Mouse (Mus musculus): ENCODE data around the gene Trio. TPM values are rescaled to one million over a fixed set of nuclear protein-coding genes. Genes with fewer than 3 reads are reported as not detected.

Trio gene
- polyA plus RNA-seq, 1 experiment, result 12.0 TPM

DNA sequence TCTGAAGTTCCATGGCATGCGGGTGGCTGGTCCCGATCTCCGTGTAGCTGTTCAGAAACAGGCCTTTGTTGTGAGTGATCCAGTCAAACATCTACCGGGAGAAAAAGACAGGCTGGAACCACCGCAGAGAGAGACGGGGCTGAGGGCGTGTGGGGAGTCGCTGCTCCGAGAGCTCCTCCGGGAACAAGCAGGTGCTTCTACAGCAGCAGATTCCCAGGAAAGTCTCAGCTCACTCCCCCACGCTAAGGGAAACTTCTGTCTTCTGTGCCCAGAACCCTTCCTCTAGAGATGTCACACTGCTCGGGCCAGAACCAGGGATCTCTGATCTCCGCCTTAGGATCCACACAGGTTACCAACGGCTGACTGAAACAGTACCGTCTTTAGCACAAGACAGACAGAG, 124.4 kb downstream of the Trio start:
- DNase-seq (ENCODE audit: low read depth, low spot score), result no peak
- 93% methylated on average over 15 of the region's 15 CpGs for WGBS

DNA sequence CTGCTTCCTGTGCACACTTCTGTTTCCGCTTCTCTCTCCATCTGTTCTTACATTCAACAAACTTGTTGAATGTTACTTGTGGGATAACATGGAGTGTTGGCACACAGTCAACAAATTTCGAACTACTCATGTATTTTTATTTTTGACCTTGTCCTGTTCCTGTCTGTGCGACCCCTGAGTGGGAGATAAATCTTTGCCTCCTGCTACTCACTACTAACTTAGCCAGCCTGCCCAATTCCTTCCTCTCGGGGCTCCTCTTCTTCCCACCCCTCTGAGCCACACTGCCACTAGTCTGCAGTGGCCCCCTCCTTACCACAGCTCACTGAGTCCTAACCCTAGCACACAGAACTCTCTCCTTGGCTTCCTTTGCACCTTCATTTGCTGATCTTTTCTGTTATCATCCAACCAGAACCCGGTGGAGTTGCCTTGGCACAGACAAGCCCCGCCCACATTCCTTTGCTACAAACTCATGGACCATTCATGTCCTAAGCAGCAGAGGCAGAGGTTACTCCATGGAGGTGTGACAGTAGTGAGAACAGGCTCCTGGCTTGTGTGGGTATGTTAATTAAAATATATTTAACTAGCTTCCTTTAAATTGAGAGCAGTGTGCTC, 126.7 kb downstream of the Trio start:
- WGBS, result 73% methylated on average over 6 of the region's 6 CpGs
- no peak for DNase-seq (ENCODE audit: low read depth, low spot score)

DNA sequence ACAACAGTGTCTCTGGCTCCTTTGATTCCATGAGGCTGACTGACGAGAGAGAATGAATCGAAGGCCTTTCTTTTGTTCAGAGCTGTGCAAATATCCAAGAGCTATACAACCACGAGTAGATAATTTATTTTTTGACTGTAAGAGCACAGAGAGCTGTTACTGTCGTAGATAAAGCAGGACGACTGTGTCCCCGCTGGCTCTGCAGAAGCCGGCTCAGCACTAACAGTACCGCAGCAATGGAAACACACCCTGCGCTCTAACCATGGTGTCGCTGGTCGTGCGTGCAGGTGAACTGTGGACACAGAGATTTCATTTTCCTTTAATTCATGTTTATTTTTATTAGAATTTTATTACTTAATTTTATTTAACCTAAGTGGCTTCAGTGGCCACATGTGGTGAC, 131.5 kb downstream of the Trio start:
- 89% methylated on average over 12 of the region's 12 CpGs for WGBS
- no peak for DNase-seq (ENCODE audit: low read depth, low spot score)

DNA sequence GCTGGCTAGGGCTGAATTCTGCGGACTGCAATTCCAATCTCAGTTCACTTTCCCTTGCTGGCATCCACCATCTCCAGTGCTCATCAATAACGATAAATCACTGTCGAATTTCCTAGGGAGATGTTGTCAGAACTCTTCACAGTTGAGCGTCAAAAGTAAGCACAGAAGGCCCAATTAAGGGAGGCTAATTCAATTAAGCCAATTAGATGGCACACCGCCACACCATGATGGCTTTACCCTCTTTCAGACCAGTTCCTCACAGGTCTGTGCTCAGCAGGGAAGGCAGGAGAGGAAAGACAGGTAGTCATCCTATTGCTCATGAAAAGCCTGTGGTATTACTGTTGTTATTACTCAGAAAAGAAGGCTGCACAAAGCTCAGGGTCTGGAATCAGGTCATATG, 133.6 kb downstream of the Trio start:
- no peak for DNase-seq (ENCODE audit: low read depth, low spot score)
- 82% methylated on average over 5 of the region's 5 CpGs for WGBS

DNA sequence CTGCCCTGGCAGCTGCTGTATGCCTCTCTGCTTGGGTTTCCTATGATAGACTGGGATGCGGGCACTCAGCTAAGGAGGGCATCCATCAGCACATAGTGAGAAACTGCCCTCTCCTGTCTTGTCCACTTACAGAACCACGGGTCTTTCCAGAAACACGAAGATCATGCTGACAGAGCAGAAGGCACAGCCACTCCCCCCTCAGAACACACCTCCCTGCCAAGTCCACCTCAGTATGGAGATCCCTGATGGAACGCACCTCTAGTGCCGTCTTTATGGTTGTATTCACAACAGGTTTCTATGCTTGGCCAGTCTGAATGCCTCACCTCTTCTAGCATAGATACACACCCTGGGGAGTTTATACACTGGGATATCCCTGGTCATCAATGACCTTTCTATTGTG, 135.0 kb downstream of the Trio start:
- DNase-seq (ENCODE audit: low read depth, low spot score), result no peak
- WGBS, result 80% methylated on average over 5 of the region's 5 CpGs

DNA sequence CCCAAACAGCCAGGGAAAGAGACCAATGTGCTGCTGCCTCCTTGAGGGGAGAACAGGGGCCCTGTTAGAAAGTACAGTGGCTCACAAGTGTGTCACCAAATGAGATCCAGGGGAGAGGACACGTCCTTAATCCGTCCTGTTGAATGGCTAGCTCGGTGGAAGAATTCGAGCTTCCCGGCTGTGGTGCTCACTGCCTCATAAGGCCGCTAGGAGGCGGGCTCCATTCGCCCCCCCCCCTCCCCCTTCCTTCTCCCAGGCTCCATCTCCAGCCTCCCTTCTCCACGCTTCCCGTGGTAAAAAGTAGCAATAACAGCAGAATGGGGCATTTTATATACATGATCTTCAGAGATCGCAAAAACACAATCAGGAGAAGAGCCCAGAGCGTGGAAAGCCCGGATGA, 137.5 kb downstream of the Trio start:
- DNase-seq (ENCODE audit: low read depth, low spot score), result no peak
- WGBS, result 69% methylated on average over 12 of the region's 13 CpGs

DNA sequence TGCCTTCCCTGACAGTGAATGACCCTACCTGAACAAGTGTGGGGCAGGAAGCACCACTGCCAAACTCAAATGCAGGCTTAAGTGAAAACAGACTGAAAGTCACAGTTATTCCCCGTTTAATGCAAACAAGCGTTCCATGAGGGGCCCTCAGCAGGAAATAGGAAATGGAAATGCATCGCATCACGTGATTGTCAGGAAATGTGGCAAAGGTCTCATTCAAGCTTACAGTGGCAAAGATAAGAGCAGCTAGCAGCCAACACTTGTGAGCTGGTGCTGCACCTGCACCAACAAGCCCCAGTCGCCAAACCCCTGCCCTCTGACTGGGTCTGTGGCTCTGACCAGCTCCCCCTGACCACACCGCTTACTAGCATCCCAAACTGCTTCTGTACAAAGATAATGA, 138.7 kb downstream of the Trio start:
- no peak for DNase-seq (ENCODE audit: low read depth, low spot score)
- 59% methylated on average over 6 of the region's 6 CpGs for WGBS

DNA sequence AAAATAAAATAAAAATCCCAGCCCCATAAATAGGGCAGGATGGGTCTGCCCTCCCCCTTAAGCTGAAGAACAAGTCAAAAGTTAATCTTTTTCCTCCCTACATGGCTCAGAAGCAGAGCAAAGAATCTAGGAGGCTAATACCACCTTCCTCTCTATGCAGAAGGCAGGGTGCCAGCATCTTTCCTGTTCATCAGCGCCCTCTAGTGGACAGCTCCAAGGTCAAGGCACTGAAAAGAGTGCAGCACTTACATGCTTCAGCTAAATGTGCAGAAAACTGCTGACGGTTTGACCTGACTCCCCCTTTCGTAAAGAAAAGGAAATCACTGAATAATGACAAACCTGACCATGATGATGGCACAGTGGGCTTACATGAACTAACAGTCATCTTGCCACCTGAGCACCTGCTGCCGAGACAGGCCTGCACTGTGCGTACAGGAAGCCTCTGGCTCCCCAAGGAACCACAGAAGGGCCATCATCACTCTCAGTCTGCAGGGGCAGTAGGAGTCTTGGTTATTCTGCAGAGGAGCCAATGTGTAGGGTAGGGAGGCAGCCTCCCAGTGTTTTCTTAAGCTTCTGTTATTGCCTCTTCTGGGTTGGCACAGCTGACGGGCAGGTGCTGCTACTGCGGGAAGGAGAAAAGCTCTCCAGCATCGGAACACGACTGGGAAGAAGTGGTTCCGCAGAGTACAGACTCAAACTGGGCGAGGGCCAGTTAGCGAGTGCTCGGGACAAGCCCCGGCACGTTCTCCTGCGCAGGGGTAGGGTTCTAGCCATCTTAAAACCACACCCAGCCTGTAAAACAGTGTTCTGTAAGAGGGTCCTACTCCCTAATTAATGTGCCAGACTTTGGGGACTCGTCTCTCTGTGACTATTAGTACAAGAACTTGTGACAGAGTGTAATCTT, 141.0 kb downstream of the Trio start:
- WGBS, result 60% methylated on average over 17 of the region's 17 CpGs
- DNase-seq (ENCODE audit: low read depth, low spot score), result peak; percentile 32

DNA sequence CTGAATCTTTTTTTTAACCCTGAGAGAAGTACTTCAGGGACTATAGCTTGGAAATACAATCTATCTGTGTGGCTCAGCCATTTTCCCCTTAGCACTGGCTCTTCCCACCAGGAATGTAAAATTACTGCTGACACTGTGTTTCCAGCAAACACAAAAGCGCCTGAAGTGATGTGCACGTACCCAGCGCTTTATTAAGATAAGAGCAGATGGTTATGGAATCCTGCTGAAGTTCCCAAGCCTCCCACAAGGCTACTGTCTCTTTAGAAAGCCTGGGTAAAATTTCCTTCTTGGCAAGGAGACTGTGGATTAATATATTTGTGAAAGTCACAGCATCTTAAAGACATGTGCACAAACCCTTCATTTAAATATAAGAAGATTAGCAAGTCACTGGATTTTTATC, 141.8 kb downstream of the Trio start:
- WGBS, result 81% methylated on average over 3 of the region's 3 CpGs
- DNase-seq (ENCODE audit: low read depth, low spot score), result no peak

DNA sequence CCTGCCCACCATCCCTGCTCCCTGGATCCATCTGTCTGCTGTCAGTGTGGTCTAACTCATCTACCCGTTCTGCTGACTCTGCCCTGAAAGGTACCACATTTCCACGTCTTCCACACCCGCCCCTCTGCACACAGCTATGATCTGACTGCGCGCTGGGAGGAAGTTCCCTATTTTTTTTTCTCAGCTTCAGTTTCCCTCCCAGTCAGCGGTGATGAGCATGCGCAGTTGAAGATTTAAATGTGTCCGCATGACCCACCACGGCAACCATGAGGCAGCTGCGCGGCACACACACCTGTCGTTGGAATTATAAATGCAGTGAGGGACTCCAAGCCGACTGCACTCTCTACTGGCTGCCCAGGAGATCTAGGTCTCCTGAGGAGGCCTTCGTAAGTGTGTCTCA, 142.8 kb downstream of the Trio start:
- DNase-seq (ENCODE audit: low read depth, low spot score), result no peak
- WGBS, result 90% methylated on average over 14 of the region's 14 CpGs

DNA sequence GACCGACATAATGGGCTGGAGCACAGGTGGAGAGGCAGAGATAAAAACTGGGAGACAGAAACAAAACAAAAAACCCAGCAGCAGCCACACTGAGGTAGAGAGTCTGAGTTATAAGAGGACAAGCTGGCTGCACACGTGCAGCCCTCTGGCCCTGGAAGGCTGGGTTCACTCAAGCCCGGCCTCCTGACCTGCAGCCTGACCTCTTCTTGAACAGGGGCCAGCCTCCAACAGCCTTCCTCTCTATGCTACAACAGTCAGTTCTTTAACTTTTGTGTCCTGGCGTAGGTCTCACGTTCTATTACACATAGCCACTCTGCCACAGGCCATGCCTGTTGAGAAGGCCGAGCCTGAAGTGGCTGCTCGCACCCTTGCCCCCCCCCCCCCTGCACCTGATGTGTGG, 147.8 kb downstream of the Trio start:
- 76% methylated on average over 7 of the region's 7 CpGs for WGBS

DNA sequence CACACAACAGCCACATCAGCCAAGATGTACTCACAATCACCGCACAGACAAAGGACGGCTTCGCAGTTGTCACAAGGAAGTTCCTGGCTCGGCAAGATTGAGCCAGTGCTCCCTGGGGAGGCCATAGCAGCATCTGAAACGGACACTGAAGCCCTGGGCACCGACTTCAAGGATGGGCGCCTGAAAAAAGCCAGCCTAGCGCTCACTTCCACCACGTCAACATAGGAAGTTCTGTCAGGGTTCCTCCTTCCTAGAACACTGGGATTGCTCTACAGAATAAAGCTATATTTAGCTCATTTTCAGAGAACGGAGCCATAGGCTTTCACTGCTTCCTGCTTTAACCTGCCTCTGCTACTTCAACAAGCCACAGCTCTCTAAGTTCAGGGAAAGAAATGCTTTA, 149.3 kb downstream of the Trio start:
- 79% methylated on average over 10 of the region's 10 CpGs for WGBS

More for the DNA sequence above, 147.8 kb downstream of the Trio start:
- DNase-seq (ENCODE audit: low read depth, low spot score), result no peak

DNA sequence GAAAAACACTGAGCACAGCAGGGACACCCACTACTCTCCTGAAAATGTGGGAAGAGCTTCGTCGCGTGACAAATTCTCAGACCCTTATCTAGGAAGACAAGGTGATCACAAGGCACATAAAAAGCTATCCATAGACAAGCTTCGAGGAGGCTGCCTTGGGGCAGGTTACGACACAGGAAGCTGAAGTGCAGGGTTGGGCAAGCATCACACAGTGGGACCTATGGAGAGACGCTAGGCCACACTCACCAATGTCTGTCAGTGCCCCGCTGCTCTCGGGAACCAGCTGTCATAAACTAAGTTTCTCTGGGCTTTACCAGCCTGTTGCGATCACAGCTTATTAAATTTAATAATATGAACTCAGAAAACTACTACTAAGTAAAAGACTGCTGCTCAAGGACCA, 149.9 kb downstream of the Trio start:
- 90% methylated on average over 9 of the region's 9 CpGs for WGBS
- no peak for DNase-seq (ENCODE audit: low read depth, low spot score)

More for the DNA sequence above, 149.3 kb downstream of the Trio start:
- no peak for DNase-seq (ENCODE audit: low read depth, low spot score)

DNA sequence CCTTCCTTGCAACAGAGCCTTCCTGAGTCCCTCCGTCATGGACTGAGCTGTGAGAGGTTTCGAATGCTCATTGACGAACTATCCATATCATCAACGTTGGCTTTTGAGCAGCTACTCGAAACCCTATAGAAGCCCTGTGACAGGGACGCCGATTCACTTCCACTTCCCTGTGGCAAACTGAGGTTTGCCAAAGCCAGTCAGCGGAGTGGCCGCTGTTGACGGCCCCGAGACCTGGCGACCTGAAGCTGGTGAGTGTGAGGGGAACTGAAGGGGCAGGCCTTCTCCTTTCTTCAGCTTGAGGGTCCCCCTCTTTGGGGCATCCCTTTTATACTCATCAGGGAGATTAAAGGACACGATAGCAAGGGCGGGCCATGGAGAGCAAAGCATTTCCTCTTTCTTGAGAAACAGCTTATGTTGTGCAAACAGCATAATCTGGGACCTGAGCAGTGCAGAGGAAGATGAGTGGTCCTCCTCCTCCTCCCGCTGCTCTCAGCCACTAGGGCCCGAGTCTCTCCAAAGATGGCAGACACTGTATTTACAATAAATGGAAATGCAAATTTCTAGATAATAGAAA, 151.8 kb downstream of the Trio start:
- DNase-seq (ENCODE audit: low read depth, low spot score), result no peak
- 88% methylated on average over 16 of the region's 16 CpGs for WGBS

DNA sequence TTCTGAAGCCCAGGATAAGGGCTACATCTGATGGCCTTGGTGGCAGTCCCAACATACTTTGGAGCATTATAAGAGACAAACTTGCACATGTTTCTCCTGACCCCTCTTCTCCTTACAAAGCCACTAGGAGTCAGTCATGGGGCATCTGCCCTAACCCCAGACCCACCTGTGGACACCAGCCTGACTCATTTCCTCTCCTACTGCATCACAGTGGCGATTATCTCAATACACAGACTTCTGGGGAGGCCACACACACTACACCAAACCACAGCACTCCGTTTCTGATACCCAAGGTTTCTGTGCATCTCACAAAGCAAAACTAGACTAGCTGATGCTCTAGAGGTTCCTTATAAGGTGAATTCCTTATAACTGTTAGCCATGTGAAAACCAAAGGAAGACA, 153.4 kb downstream of the Trio start:
- 72% methylated on average over 2 of the region's 2 CpGs for WGBS
- no peak for DNase-seq (ENCODE audit: low read depth, low spot score)

DNA sequence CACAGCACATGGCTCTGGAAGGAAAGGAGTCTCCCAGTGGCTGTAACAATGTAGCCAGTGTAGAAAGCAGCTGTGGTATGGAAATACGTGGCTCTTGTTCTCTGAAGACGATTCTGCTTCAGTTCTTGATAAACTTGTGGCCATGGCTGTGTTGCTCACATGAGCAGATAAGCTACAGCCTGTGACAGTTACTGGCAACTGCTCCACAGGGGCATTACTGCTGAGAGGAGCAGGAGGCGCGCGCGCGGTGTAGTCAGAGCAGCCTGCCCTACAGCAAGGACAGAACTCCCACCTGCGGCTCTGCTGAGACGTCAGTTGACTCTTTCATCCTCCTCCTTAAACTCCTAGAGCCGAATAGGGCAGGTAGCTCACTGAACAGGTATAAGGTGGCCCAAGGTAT, 153.9 kb downstream of the Trio start:
- WGBS, result 90% methylated on average over 10 of the region's 10 CpGs

DNA sequence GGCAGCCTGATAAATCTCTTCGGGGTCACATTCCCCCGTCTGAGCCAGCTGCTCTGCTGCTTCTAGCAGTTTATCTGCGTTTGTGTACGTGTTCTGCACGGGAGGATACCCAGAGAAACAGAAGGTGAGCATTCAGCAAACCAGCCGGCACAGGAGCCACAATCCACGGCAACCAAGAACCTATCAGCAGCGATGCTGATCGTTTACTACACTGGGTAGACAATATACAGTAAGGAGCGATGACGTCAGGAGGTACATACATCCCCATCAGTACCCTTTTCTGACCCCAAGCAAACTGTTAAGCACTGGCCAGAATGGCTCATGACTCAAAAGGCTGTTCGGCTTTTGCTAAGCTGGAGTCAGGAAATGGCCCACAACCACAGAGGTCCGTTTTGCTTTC, 154.4 kb downstream of the Trio start:
- DNase-seq (ENCODE audit: low read depth, low spot score), result no peak
- WGBS, result 87% methylated on average over 13 of the region's 13 CpGs

More for the DNA sequence above, 153.9 kb downstream of the Trio start:
- no peak for DNase-seq (ENCODE audit: low read depth, low spot score)

DNA sequence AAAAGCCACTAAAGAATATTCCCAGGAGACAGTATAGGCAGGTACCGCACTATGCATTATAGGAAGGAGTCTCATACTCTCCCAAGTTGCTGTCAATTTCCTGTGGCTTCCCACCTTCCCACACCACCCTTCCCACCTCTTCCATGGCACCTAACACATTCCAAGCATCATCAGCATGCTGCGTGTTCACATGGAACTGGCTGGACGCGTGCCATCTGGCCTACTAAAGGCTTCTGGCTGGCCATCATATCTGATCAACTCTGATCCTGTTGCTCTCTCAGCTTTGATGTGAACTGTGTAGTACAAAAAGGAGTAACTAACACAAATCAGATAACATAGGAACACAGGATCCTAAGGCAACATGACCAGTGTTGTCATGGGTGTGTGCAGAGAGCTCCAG, 156.6 kb downstream of the Trio start:
- DNase-seq (ENCODE audit: low read depth, low spot score), result no peak
- 93% methylated on average over 4 of the region's 4 CpGs for WGBS

DNA sequence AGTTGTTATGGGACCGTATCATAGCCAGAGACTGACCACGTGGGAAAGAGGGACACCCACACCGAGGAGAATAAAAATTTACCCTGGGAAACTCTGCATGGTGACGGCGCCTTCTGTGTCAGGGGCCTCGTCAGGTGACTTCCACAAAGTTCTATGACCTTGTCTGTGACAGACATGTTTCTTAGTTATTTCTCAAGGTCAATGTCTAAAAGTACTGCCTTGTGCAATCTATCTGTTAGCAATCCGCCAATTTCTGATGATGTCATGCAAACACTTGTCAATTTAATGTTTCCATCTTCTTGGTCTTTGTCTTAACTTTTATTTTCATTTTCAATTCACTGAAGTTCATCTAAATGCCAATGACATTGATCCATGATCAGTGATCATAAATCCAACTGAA, 157.8 kb downstream of the Trio start:
- DNase-seq (ENCODE audit: low read depth, low spot score), result no peak
- WGBS, result 87% methylated on average over 7 of the region's 7 CpGs

DNA sequence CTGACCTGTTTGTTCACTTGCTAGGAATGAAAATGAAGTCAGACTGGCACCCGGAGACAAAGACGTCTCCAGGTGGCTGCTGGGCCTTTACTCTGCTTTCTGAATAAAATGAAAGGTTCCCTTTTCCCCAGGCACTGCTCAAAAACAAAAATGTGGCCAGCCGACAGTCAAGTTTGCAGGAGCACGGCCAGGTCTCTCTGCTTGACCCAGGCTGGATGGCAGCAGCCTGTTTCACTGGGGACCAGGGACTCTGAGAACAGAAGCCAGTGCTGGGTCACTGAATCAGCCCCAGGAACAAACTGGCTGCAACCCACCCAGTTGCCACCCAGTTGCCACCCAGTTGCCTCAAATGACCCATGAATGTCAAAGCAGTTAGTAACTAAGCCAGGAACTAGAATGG, 159.2 kb downstream of the Trio start:
- DNase-seq (ENCODE audit: low read depth, low spot score), result no peak
- 89% methylated on average over 4 of the region's 4 CpGs for whole genome bisulfite sequencing

DNA sequence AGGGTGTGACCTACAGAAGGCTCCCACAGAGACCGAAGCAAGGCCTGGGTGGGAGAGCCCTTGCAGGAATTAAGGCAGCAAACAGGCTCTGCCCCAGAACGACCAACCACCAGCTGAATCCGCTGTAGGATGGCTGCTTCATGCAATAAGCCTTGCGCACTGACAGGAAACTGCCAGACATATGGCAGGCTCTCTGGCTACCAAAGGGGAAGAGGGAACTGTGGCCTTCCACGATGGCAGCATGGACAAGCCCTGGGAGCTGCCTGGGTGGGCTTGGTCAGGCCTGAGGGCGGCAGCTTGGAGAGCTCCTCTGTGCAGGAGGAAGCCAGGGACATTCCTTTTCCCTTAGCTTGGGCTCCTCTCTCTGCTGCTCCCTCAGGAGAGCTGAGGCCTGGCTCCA, 159.6 kb downstream of the Trio start:
- WGBS, result 87% methylated on average over 6 of the region's 6 CpGs
- DNase-seq (ENCODE audit: low read depth, low spot score), result no peak

Data from large intestine, adult 2 months (tissue).